Mouse (Mus musculus) c-Kit-positive CD71-positive TER-119-positive erythroid progenitor cells, embryonic 14.5 days (primary cell): ENCODE measurements around the gene Apela.
"Not testable (repeated sequence)": the region's sequence is repeated elsewhere in the genome, so short reads cannot be mapped to it uniquely, and the experiment has no call there.

Source experiments
- DNase-seq: peaks from one replicate; pipeline ENCODE4 v3.0.0-alpha.2; 2013; ENCODE audit warnings: low spot score

The Apela gene

DNA sequence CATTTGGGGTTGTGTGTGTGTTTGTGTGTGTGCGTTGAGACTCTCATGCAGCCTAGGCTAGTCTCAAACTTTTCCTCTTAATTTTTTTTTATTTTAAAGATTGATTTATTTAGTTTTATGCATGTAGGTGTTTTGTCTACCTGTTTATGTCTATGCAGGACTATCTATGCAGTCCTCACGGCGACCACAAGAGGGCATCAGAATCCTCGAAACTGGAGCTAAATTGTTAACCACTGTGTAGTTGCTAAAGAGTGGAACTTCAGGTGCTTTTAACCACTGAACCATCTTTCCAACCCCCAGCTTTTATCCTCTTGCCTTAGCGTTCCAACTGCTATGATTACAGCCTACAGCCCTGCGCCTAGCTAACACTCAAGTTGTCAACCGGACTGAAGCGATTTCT is 14.7 kb downstream of the Apela start:
- no peak for DNase-seq

DNA sequence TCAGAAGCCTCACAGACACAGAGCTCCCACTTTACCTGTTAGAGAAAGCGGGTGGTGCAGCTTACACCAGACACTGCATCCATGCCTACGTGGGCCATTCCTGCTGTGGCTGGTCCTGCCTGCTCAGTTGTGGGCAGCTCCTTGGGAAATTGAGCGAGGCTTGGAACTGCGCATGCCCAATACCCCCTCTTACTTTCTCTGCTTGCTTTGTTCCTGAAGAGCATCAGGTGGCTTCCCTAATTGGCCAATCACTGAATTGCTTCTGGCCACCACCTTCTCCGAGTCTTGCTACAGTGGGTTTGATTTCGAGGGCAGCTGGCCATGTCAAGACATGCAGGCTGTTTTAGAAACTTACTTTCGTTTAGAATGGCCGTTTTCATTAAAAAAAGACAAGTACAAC is 18.7 kb downstream of the Apela start, which contains the start of the genes Trim61 and Trim60:
TSS of gene Trim61 (minus strand) at position 101 of the 400 bp plus-strand sequence.
TSS of gene Trim60 (minus strand) at position 162 of the 400 bp plus-strand sequence.
- DNase-seq, result no peak

DNA sequence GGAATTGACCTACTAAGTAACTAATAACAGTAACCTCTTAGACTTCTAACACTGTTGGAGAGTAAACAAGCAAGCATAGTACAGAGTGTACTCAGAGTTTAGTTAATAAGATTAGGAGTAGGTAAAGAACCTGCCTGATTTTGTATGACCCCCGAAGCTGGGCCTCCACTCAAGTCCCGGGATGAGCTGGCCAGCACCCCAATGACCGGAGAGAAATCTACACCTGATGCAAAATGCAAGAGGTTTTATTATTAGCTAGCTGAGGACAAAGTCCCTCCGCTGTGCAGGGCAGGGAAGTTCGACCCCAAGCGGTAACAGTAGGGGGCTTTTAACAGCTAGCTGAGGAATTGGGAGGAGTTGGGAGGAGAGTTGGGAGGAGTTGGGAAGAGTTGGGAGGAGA is 29.5 kb downstream of the Apela start:
- not testable (repeated sequence) for DNase-seq

DNA sequence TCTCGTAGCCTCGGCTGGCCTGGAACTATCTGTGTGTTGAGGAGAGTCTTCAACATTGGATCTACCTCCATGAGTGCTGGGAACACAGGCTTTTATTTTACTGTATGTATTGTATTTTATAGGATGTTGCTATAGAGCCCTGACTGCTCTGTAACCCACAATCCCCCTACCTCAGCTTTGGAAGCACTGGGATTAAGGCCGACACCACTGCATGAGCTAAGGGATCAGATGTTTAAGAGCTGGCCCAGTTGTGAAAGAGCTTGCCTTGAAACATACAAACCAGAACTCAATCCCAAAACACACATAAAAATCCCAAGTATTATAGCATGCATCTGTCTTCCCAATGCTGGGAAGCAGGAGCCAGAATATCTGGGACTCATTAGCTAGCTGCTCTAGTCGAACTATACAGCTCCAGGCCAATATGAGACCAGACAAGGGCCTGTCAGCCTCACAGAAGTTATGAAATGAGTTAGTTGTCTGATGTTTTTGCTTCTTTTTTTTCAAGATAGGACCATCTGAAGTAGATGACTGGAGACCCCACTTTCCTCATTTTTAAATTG is 38.2 kb downstream of the Apela start:
- DNase-seq, result no peak

DNA sequence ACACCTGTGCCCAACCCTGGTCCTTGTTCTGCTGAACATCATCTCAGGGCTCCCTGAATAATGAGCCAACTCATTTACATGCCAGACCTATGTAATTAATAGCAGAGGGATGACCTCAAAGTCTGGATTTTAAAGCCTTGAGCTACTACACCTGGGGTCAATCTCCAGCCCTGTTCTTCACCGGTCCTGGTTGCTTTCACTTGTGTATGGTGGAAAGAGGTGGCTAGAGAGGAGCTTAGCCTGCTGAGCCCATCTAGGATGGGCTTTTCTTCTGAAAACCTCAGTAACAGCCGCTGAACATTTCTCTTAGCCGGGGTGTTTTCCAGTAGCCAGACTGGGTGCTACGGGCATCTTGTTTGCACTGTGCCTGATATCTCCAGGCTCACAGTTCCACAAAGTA is 49.4 kb downstream of the Apela start, which contains the start of gene Trim75:
TSS of gene Trim75 (minus strand) at position 101 of the 400 bp plus-strand sequence.
- DNase-seq, result no peak

DNA sequence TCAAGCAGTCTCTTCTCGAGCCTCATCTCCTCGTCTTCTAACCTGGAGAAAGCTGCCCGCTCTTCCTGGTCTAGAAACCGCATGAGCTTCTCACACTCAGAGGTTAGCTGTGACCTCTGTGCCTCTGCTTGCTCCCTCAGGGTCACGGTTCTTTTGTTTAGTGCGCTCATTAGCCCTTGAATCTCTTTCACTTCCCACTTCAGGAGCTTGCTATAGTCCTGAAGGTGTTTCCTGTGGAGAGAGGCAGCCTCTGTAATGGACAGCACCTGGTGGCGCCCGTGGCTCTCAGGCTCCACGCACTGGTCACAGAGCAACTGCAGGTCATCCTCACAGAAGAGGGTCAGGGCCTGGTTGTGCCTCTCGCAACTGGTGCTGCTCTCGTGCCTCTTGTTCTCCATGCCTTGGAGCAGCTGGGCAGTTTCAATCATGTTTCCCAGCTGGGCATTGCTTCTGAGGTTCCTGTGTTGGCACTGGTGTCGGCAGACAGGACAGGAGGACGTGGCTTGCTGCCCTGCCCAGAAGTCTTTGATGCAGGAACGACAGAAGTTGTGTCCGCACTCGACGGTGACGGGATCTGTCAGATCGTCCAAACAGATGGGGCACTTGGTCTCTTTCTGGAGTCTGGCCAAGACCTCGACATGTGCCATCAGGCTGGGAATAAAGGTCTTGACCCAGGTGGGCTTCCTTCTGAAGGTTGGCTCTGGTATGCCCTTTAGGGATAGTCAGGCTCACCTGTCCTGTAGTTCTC is 53.8 kb downstream of the Apela start:
- DNase-seq, result no peak
